Mouse (Mus musculus) midbrain, embryonic 13.5 days (tissue): Measurements from ENCODE around the gene Pard3. TPM values are rescaled to one million over a fixed set of nuclear protein-coding genes. Genes with fewer than 3 reads are reported as not detected.

Experiments used
- ATAC-seq: fragments of 200-750 bp; cut with Nextera tagmentation; 2 replicates; pipeline ENCODE4 v1.8.0; 2017; ENCODE audit warnings: mild to moderate bottlenecking, moderate TSS enrichment, moderate library complexity
- H3K27ac ChIP-seq: fragments of 300-500 bp; sonication (generic); 2 replicates; pipeline ENCODE4 v1.5.1; 2015; ENCODE audit warnings: inconsistent platforms, mild to moderate bottlenecking, moderate library complexity
- H3K27me3 ChIP-seq: fragments of 300-500 bp; sonication (generic); 2 replicates; pipeline ENCODE4 v1.6.1; 2015; ENCODE audit warnings: mild to moderate bottlenecking, inconsistent platforms
- H3K36me3 ChIP-seq: fragments of 300-500 bp; sonication (generic); 2 replicates; pipeline ENCODE4 v1.6.1; 2015; ENCODE audit warnings: mild to moderate bottlenecking, inconsistent platforms
- H3K4me1 ChIP-seq: fragments of 300-500 bp; sonication (generic); replicated peaks from 2 replicates; pipeline ENCODE4 v1.6.1; 2015; ENCODE audit warnings: inconsistent platforms
- H3K4me2 ChIP-seq: fragments of 300-500 bp; sonication (generic); replicated peaks from 2 replicates; pipeline ENCODE4 v1.6.1; 2015; ENCODE audit warnings: moderate library complexity, mild to moderate bottlenecking, inconsistent platforms
- H3K4me3 ChIP-seq: fragments of 300-500 bp; sonication (generic); replicated peaks from 2 replicates; pipeline ENCODE4 v1.5.1; 2015; ENCODE audit warnings: mild to moderate bottlenecking, inconsistent platforms
- H3K9ac ChIP-seq: fragments of 300-500 bp; sonication (generic); replicated peaks from 2 replicates; pipeline ENCODE4 v1.6.1; 2015; ENCODE audit warnings: mild to moderate bottlenecking, inconsistent platforms
- H3K9me3 ChIP-seq: fragments of 300-500 bp; sonication (generic); 2 replicates; pipeline ENCODE4 v1.6.1; 2016; ENCODE audit warnings: mild to moderate bottlenecking, inconsistent platforms
- WGBS: fragments of 180-500 bp; shearing (Covaris S2); methylation state at CpG from one replicate; pipeline ENCODE4 v1.1.7; 2015; 5-methylcytosine and 5-hydroxymethylcytosine counted together
- polyA plus RNA-seq: library from polyadenylated mRNA; unstranded; fragments of >200 nt; fragmentation: Nextera tagmentation; extraction: Ambion mirVana; gene quantifications from 2 replicates; pipeline ENCODE4 v1.2.1, GENCODE M21; 2015

Pard3 gene
- polyA plus RNA-seq, 1 experiment from 2014 or later = 22.8 TPM

DNA sequence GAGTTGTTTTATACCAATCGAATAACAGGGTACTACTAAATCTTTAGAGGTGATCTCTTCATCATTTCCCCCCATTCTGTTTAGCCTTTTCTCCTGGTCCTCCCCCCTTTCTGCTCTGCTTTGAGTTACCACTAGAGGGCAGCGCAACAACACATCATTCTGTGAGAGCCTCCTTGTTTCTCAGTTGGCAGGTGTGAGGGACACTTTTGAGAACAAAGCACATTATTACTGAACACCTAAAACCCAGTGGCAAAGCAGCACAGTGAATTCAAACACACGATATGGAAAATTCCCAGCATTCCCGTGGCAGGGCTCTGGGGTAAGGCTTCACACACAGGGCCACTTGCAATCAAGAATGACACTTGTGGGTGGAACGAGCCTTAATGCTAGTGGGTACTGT, 127.7 kb downstream of the Pard3 start:
- Histone ChIP-seq H3K4me3 (no peak overlapping the region), H3K36me3 (no peaks in the 10 kb centered on the region), H3K9me3 (no peaks in the 10 kb centered on the region), H3K27me3 (no peaks in the 10 kb centered on the region), H3K9ac (no peak overlapping the region), H3K4me2 (no peak overlapping the region), H3K4me1 (peaks cover 68% of the 10 kb centered on the region), H3K27ac (peak overlapping the region; percentile 69; the same call in 1 of the 2 replicates)
- peak; percentile 37; the same call in 1 of the 2 replicates for ATAC-seq
- WGBS = 29% methylated on average over 5 of the region's 5 CpGs

DNA sequence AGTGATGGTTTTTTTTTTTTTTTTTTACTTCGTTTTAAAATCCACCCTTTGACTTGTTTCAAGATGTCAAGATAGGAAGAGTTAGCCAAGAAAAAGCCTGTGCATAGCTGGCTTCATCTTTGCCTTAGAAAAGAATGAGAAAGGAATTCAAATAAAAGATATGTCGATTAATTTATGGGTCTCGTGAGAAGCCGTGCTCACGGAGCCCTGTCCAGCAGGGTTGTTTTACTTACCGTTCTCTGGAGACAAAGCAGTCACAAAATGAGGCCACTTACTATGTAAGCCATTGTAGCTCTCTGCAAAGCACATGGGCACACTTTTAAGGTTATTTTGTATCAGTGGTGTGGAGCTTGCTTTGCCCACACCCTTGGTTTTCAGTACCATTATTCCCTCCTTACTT, 128.1 kb downstream of the Pard3 start:
- Histone ChIP-seq H3K4me1 (peaks cover 66% of the 10 kb centered on the region), H3K36me3 (no peaks in the 10 kb centered on the region), H3K27me3 (no peaks in the 10 kb centered on the region), H3K9me3 (no peaks in the 10 kb centered on the region), H3K4me3 (no peak overlapping the region), H3K9ac (no peak overlapping the region), H3K4me2 (no peak overlapping the region), H3K27ac (peak overlapping the region; percentile 69; the same call in 1 of the 2 replicates)
- 55% methylated on average over 6 of the region's 6 CpGs for WGBS
- no peak for ATAC-seq

DNA sequence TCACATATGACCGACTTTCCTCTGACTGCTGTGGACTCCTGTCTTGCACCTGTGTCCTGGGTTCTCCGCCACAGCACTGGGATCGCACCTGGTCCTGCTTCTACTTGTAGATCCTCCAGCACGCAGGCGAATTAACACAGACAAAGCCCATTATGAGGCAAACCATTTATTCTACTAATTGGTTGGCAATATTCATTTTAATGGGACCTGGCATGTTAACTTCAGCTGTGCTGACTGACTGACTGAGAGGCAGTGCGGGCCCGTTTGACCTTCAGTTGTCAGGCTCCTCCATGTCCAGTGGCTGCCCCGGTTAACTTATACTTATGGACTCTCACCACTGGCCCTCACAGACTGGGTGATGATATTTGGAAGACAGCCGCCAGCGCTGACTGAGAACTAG, 128.6 kb downstream of the Pard3 start:
- Histone ChIP-seq H3K36me3 (no peaks in the 10 kb centered on the region), H3K9ac (0 out of 2 replicates have a peak overlapping the region, but pooled peaks have one; percentile 15), H3K4me3 (no peak overlapping the region), H3K9me3 (no peaks in the 10 kb centered on the region), H3K27me3 (no peaks in the 10 kb centered on the region), H3K4me1 (peaks cover 64% of the 10 kb centered on the region), H3K27ac (peak overlapping the region; percentile 69; the same call in 1 of the 2 replicates), H3K4me2 (no peak overlapping the region)
- no peak for ATAC-seq
- 80% methylated on average over 10 of the region's 10 CpGs for WGBS

DNA sequence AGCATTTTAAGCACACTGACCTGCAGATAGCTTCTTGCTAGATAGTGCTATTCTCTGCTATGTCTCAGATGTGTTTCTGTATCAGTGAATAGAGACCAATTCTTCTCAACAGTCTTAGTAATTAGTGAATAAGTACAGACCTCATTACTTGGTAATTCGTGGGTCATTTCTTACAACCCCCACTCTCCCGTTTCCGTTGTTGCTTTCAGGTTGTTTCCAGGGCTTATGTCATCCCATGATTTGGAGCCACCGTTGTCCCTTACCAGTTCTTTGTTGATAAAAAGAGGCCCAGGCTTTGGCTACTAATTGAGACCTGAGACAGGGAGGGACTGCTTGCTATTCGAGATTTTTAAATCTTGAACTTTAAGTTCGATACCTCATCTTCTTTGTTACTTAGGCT, 129.7 kb downstream of the Pard3 start:
- H3K4me1 ChIP-seq = peaks cover 64% of the 10 kb centered on the region
- H3K9ac ChIP-seq = no peak overlapping the region
- H3K4me3 ChIP-seq = no peak overlapping the region
- no peaks in the 10 kb centered on the region for H3K9me3 ChIP-seq
- WGBS = 69% methylated on average over 6 of the region's 6 CpGs
- no peak overlapping the region for H3K4me2 ChIP-seq
- no peak overlapping the region for H3K27ac ChIP-seq
- no peaks in the 10 kb centered on the region for H3K27me3 ChIP-seq
- ATAC-seq = no peak
- no peaks in the 10 kb centered on the region for H3K36me3 ChIP-seq

DNA sequence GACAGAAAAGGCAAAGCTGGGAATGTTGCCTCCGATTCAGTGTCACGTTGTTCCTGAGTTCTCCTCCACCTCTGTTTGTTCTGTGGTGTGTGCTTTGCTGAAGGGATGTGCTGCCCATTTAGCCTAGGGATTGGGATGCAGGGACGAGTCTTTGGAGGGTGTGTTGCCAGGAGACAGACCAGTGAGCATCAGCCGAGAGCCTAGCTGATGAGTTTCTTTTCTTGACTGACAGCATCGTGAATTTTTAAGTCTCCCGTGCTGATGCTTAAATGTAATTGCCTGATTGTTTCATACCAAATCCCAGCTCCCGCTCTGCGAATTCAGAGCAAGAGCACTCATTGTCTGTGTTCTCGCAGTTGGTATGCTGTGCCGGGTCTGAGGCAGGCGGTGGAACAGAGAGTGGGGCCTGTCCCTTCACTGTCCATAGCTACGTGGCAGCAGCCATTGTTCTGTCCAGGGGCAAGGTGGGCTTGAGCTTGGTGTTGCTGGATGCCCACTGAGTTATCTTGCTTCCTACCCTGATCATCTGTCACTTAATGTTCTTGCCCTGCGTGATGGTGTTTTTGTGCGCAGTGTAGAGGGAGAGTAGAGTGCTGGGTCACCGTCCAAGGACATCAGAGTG, 131.2 kb downstream of the Pard3 start:
- Histone ChIP-seq H3K4me2 (no peak overlapping the region), H3K27ac (peak overlapping the region; percentile 72), H3K4me1 (peaks cover 60% of the 10 kb centered on the region), H3K9ac (0 out of 2 replicates have a peak overlapping the region, but pooled peaks have one; percentile 3), H3K27me3 (no peaks in the 10 kb centered on the region), H3K36me3 (no peaks in the 10 kb centered on the region), H3K9me3 (no peaks in the 10 kb centered on the region), H3K4me3 (no peak overlapping the region)
- peak; percentile 48; the same call in 1 of the 2 replicates for ATAC-seq
- WGBS = 40% methylated on average over 15 of the region's 15 CpGs

DNA sequence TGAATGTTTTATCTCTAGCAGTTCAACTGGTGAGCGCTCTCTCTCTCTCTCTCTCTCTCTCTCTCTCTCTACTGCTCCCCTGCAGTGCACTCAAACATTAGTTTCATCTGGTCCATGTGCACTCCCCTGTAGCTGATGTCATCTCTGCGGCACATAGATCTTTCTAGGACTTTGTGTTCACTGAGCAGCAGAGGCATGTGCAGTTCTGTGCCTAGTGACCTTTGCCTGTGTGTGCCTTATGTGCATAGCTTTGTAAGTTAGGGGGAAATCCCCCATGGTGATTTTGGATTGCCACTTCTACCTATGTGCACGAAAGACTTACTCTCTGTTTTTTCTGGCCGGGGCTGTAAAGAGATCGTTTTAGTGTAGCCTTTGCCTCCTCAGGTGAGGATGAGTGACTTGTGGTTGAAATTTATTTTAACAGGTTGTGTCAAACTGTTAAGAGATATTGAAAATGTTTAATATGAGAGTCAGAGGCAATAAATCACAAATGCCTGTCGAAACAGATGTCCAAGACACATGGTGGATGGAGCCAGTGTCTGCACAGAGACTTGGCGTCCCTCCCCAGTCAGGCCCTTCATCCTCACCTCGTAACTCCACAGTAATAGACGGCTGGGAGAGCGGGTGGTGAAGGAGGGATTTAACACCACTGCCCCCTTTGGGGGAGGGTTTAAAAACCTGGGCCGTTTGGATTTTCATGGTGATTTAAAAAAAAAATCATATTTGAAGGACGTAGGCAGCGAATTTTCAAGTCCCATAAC, 133.0 kb downstream of the Pard3 start:
- WGBS = 79% methylated on average over 13 of the region's 13 CpGs

DNA sequence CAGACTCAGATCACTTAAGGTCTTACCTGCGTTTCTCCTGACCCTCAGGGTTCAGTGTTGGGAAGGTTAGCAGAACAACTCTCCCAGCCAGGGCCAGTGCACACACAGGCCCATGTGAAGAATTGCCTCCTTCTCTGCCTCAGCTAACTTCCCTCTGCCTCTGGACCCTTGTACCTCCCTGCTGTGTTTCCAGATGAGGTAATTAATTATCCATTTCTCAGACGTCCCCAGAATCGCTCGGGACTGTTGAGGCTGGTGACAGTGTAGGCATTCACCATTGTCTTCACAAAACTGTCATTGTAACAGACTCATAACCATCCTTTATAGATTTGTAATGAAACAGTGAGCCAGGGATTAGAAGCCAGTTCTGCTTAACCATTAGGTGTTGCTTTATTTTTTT, 143.8 kb downstream of the Pard3 start:
- no peak overlapping the region for H3K9ac ChIP-seq
- peaks cover 20% of the 10 kb centered on the region for H3K4me1 ChIP-seq
- WGBS = 28% methylated on average over 4 of the region's 4 CpGs
- ATAC-seq = peak; percentile 14; the same call in 1 of the 2 replicates
- H3K4me2 ChIP-seq = no peak overlapping the region
- H3K27me3 ChIP-seq = no peaks in the 10 kb centered on the region
- H3K4me3 ChIP-seq = no peak overlapping the region
- no peaks in the 10 kb centered on the region for H3K9me3 ChIP-seq
- H3K27ac ChIP-seq = no peak overlapping the region
- H3K36me3 ChIP-seq = no peaks in the 10 kb centered on the region

More for the DNA sequence above, 133.0 kb downstream of the Pard3 start:
- ATAC-seq = no peak
- no peak overlapping the region for H3K27ac ChIP-seq
- H3K9ac ChIP-seq = no peak overlapping the region
- H3K4me1 ChIP-seq = peaks cover 46% of the 10 kb centered on the region
- no peaks in the 10 kb centered on the region for H3K9me3 ChIP-seq
- no peak overlapping the region for H3K4me2 ChIP-seq
- H3K27me3 ChIP-seq = no peaks in the 10 kb centered on the region
- H3K4me3 ChIP-seq = no peak overlapping the region
- H3K36me3 ChIP-seq = no peaks in the 10 kb centered on the region

DNA sequence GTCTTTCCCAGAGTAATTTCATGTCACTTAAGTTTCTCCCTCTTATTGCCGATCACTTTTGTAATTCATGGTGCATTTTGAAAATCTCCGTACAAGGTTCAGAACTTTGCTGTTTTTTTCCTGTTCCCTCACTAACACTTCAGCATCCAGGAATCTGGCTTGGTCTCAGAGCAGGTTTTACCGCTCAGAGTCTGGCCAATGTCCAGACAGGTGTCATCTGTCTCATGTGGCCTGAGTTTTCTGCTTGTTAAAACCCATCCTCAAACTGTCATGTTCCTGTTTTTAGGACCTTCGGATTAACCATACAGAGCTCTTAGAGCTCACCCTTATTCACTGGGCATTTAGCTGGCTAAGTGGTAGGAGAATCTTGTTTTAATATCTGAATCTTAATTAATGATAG, 146.9 kb downstream of the Pard3 start:
- WGBS = 93% methylated on average over 4 of the region's 4 CpGs
- no peaks in the 10 kb centered on the region for H3K9me3 ChIP-seq
- H3K36me3 ChIP-seq = no peaks in the 10 kb centered on the region
- H3K4me2 ChIP-seq = no peak overlapping the region
- no peak for ATAC-seq
- H3K27me3 ChIP-seq = no peaks in the 10 kb centered on the region
- peaks cover 32% of the 10 kb centered on the region for H3K4me1 ChIP-seq
- no peak overlapping the region for H3K27ac ChIP-seq
- no peak overlapping the region for H3K4me3 ChIP-seq
- H3K9ac ChIP-seq = no peak overlapping the region

DNA sequence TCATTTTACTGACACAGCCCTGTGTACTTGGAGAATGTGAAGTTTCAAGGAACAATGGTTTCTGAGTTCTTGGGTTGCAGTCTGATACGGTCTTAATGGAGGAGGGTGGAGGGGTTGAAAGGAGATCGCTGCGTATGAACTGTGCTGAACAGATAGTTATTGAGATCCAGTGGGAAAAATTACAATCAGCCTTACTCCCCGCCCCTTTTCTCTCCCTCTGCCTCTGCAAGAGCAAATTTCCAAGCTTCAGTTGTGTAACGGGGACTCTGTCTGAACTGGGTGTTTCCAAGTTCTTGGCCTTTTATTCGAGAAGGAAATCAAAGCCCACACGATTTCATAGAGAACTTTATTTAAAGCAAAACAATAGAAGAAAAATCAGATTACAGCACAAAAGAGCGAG, 150.6 kb downstream of the Pard3 start:
- Histone ChIP-seq H3K4me2 (no peak overlapping the region), H3K9me3 (no peaks in the 10 kb centered on the region), H3K4me3 (no peak overlapping the region), H3K27ac (peak overlapping the region; percentile 73), H3K36me3 (no peaks in the 10 kb centered on the region), H3K9ac (no peak overlapping the region), H3K27me3 (no peaks in the 10 kb centered on the region), H3K4me1 (peaks cover 28% of the 10 kb centered on the region)
- 55% methylated on average over 8 of the region's 8 CpGs for WGBS
- ATAC-seq = no peak

DNA sequence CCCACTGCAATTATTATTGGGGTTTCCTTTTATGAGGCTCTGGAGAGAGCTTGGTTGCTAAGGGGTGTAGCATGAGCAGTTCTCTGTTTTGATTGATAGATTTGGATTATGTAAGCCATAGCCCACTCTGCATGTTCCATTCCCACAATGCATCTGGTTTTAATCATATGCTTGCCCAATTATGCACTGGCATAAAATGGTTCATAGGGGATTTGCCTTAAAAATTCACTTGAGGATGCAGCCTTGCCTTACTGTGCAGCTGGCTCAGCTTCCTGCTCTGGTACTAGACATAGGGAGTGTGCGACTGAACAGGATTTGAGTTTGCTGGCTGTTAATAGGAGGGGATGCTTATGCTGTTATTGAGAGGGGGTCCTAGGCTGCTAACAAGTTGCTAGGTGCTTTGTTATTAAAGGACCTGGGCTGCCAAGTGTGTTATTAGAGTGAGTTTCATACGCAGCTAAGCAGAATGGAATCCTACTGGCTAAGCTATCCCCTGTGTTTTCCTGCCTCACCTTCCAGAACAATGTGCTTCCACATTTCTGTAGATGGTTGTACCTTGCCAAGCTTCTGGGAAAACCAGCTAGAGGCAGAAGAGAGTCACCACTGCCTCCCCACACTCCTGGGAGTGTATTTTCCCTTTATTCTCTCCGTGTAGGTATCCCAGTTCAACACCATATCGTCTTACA, 151.2 kb downstream of the Pard3 start:
- no peaks in the 10 kb centered on the region for H3K9me3 ChIP-seq
- peak; percentile 83 for ATAC-seq
- H3K27ac ChIP-seq = peak overlapping the region; percentile 73
- no peaks in the 10 kb centered on the region for H3K36me3 ChIP-seq
- no peak overlapping the region for H3K4me3 ChIP-seq
- H3K9ac ChIP-seq = no peak overlapping the region
- 49% methylated on average over 4 of the region's 4 CpGs for WGBS
- H3K27me3 ChIP-seq = no peaks in the 10 kb centered on the region
- no peak overlapping the region for H3K4me2 ChIP-seq
- peaks cover 34% of the 10 kb centered on the region for H3K4me1 ChIP-seq

DNA sequence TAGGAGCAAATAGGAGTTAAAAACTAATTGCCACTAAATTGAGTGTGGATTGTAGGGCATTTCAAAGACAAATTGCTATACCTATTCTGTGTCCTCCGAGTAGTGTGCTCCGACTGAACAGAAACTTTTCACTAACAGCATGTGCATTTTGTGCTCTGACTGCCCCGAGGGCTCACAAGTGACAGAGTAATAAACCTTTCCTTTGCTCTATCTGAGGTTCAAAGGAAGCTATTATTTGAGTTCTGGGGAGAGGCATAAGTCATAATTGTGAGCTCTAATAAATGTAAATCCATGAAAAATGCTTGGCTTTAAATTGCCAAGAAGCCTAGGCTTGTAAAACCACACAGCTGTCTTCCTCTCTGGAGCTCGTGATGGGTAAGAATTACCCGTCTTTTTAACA, 156.5 kb downstream of the Pard3 start:
- Histone ChIP-seq H3K4me1 (peaks cover 46% of the 10 kb centered on the region), H3K4me2 (no peak overlapping the region), H3K36me3 (no peaks in the 10 kb centered on the region), H3K9me3 (no peaks in the 10 kb centered on the region), H3K27ac (no peak overlapping the region), H3K27me3 (no peaks in the 10 kb centered on the region), H3K4me3 (no peak overlapping the region), H3K9ac (no peak overlapping the region)
- 42% methylated on average over 5 of the region's 5 CpGs for WGBS
- no peak for ATAC-seq

DNA sequence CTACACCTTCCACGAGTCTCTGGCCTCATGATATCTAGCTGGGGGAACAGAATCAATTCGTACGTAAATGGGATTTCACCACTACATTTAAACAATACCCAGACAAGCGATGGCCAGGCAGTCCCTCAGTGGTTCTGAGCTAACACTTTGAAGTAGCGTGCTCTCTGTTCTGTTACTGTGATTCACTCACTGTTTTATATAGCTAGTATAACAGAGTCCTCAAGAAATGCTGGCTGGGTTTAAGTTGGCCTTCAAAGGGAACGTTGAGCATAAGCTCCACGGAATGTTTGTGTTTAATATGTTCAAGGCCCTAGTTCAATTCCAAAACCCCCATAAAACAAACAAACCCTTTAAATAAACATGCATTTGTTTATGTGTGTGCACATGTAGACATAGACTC, 156.9 kb downstream of the Pard3 start:
- H3K4me2 ChIP-seq = no peak overlapping the region
- WGBS = 52% methylated on average over 7 of the region's 7 CpGs
- H3K9me3 ChIP-seq = no peaks in the 10 kb centered on the region
- H3K27me3 ChIP-seq = no peaks in the 10 kb centered on the region
- no peak overlapping the region for H3K9ac ChIP-seq
- H3K4me3 ChIP-seq = no peak overlapping the region
- no peaks in the 10 kb centered on the region for H3K36me3 ChIP-seq
- no peak for ATAC-seq
- H3K4me1 ChIP-seq = peaks cover 42% of the 10 kb centered on the region
- H3K27ac ChIP-seq = no peak overlapping the region
